Mouse (Mus musculus): ENCODE data around the gene Atg4d.

DNA sequence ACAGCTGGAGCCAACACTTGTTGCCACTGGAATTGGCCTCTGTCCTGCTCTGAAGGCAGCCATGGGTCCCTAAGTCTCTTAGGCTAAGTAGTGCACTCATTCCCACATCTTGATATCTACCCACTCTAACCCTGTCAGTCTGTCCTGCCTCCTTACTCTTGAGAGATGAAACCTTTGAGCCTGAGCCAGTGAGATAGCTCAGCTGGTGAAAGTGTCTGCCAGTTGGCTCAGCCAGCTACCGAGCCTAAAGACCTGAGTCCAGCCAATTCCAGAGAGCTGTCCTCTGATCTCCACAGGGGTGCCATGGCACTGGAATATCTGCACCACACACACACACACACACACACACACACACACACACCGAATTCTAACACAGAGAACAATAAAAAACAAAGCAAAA, 14.6 kb upstream of the Atg4d start:
- TF ChIP-seq CTCF (IDR thresholded peaks at IDR 0.05), result no peak
- TF ChIP-seq POLR2A (IDR thresholded peaks at IDR 0.05; ENCODE audit: insufficient read depth, low read depth, low read length), result no peak
